Comparison of ENCODE assay signal across 8 mouse cellular contexts in genomic region chr19:46530449-46530990, GRCm38 (mm10). TPM values are rescaled to one million over a fixed set of nuclear protein-coding genes. Genes with fewer than 3 reads are reported as not detected.
DNase-seq lines count a peak whose midpoint lies in the region; ATAC-seq and TF ChIP-seq lines count a peak whose summit lies in the region.

No protein-coding gene starts in this region.

- H3K9ac ChIP-seq in heart, embryonic 15.5 days, result 0 out of 2 replicates have a peak overlapping the region, but pooled peaks have one; percentile 20
- H3K9ac ChIP-seq in limb, embryonic 12.5 days (replicated peaks), result peak overlapping the region; percentile 50

- H3K36me3 ChIP-seq in E14TG2a.4 (ENCODE audit: insufficient read depth, low read length), result no peaks in the 10 kb centered on the region
- no peaks in the 10 kb centered on the region for H3K36me3 ChIP-seq in heart, embryonic 15.5 days
- peaks cover 9% of the 10 kb centered on the region; the same call in 1 of the 2 replicates for H3K36me3 ChIP-seq in limb, embryonic 12.5 days

- ATAC-seq in heart, embryonic 15.5 days (replicated peaks; ENCODE audit: insufficient number of reproducible peaks, insufficient read depth, low FRiP score, low read depth), result no peak
- ATAC-seq in limb, embryonic 12.5 days (ENCODE audit: insufficient number of reproducible peaks, insufficient read depth, low FRiP score, low TSS enrichment, low read depth), result no peak

- peaks cover 90% of the 10 kb centered on the region for H3K4me1 ChIP-seq in E14TG2a.4 (replicated peaks; ENCODE audit: low read depth, low read length)
- H3K4me1 ChIP-seq in heart, embryonic 15.5 days (replicated peaks), result peaks cover 80% of the 10 kb centered on the region
- peaks cover 84% of the 10 kb centered on the region for H3K4me1 ChIP-seq in limb, embryonic 12.5 days (replicated peaks)

- peak overlapping the region; percentile 69 for H3K4me2 ChIP-seq in heart, embryonic 15.5 days
- H3K4me2 ChIP-seq in limb, embryonic 12.5 days, result peak overlapping the region; percentile 60

- H3K9me3 ChIP-seq in E14TG2a.4 (ENCODE audit: low read length), result no peaks in the 10 kb centered on the region
- no peaks in the 10 kb centered on the region for H3K9me3 ChIP-seq in heart, embryonic 15.5 days (replicated peaks)
- no peaks in the 10 kb centered on the region for H3K9me3 ChIP-seq in limb, embryonic 12.5 days

- peak overlapping the region; percentile 52 for H3K4me3 ChIP-seq in E14TG2a.4 (replicated peaks; ENCODE audit: low read length)
- no peak overlapping the region for H3K4me3 ChIP-seq in heart, embryonic 15.5 days
- no peak overlapping the region for H3K4me3 ChIP-seq in limb, embryonic 12.5 days (replicated peaks)

- 0 out of 2 replicates have a peak, but pooled peaks cover 4% of the 10 kb centered on the region for H3K27me3 ChIP-seq in E14TG2a.4 (ENCODE audit: insufficient read depth, low read length)
- H3K27me3 ChIP-seq in heart, embryonic 15.5 days, result no peaks in the 10 kb centered on the region
- H3K27me3 ChIP-seq in limb, embryonic 12.5 days, result no peaks in the 10 kb centered on the region

- TF ChIP-seq CTCF in E14TG2a.4 (conservative IDR thresholded peaks at IDR 0.05; ENCODE audit: low read length), result no peak

- WGBS in heart, embryonic 15.5 days, result 28% methylated on average over 8 of the region's 8 CpGs
- 8% methylated on average over 8 of the region's 8 CpGs for WGBS in limb, embryonic 12.5 days

- peak overlapping the region; percentile 98 for H3K27ac ChIP-seq in heart, embryonic 15.5 days
- H3K27ac ChIP-seq in limb, embryonic 12.5 days, result peak overlapping the region; percentile 90

- DNase-seq in embryo, embryonic 11 days, result peak; percentile 44
- no peak for DNase-seq in embryo, embryonic 10.5 days (ENCODE audit: low spot score)
- DNase-seq in spleen, postnatal 10 days (ENCODE audit: low spot score in 2 of 2), result no peak
- no peak for DNase-seq in urinary bladder, adult 2 months (ENCODE audit: low spot score)
- DNase-seq in gastrocnemius, adult 18-20 months (ENCODE audit: low spot score), result no peak

RNA-seq across cellular contexts. Expression of gene Trim8, which starts 29.0 kb away (rescaled TPM):
- 15.9 and 19.2 TPM in 2 replicates for polyA plus RNA-seq in heart, embryonic 15.5 days (2015; fragmentation: Nextera tagmentation; extraction: Ambion mirVana)
- 17.3 and 21.5 TPM in 2 replicates for polyA plus RNA-seq in limb, embryonic 12.5 days (2016; fragmentation: Nextera tagmentation; extraction: Ambion mirVana)
- 17.2 and 25.2 TPM in 2 replicates for polyA plus RNA-seq in urinary bladder, adult 2 months (2012; rRNA removed)
- total RNA-seq in gastrocnemius, adult 18-20 months (2021), result 10 to 100 TPM; 17.6 to 22.5 TPM

RNA-seq across cellular contexts. Expression of gene Arl3, which starts 42.5 kb away (rescaled TPM):
- polyA plus RNA-seq in heart, embryonic 15.5 days (2015; fragmentation: Nextera tagmentation; extraction: Ambion mirVana), result 86.9 and 91.8 TPM in 2 replicates
- polyA plus RNA-seq in limb, embryonic 12.5 days (2016; fragmentation: Nextera tagmentation; extraction: Ambion mirVana), result 167 and 173 TPM in 2 replicates
- 93.7 and 103 TPM in 2 replicates for polyA plus RNA-seq in urinary bladder, adult 2 months (2012; rRNA removed)
- 10 to 100 TPM; 79.9 to 86.2 TPM for total RNA-seq in gastrocnemius, adult 18-20 months (2021)

RNA-seq across cellular contexts. Expression of gene Sfxn2, which starts 42.6 kb away (rescaled TPM):
- 8.8 and 10.9 TPM in 2 replicates for polyA plus RNA-seq in heart, embryonic 15.5 days (2015; fragmentation: Nextera tagmentation; extraction: Ambion mirVana)
- 18.3 and 25.2 TPM in 2 replicates for polyA plus RNA-seq in limb, embryonic 12.5 days (2016; fragmentation: Nextera tagmentation; extraction: Ambion mirVana)
- polyA plus RNA-seq in urinary bladder, adult 2 months (2012; rRNA removed), result 5.8 and 7.5 TPM in 2 replicates
- total RNA-seq in gastrocnemius, adult 18-20 months (2021), result 1 to 10 TPM; 2.2 to 3.8 TPM
